Mouse (Mus musculus) c-Kit-negative CD71-positive TER-119-positive erythroid progenitor cells, embryonic 14.5 days (primary cell): ENCODE results near the gene Csta1.
"Not testable (repeated sequence)": the region's sequence is repeated elsewhere in the genome, so short reads cannot be mapped to it uniquely, and the experiment has no call there.

Experiments used
- DNase-seq: peaks from one replicate; pipeline ENCODE4 v3.0.0-alpha.2; 2013; ENCODE audit warnings: low read depth, low spot score

Csta1 gene

DNA sequence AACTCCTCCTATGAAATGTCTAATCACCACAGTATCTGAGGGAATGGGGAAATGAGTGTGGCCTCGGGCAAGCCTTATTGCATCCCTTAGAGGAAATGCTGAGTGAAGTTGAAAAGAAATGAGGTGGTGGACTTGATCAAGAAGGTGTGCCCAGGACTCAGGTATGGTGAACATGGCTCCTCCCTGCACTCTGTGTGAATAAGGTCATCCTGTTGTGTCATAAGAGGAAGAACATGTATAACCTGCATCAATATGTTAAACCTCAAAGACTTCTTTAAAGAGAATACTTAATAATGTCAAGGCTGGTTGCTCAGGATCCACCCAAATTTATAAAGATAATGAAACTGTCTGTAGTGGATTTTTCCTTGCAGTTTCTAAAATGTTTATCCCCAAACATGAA lies at the start of gene Csta1:
Csta1 (minus strand) TSS at position 101 of the 400 bp plus-strand sequence.
- DNase-seq: no peak

- DNase-seq: no peak
Measured at GRCm38 (mm10) chr16:36179910-36180309, 48.9 kb upstream of the Csta1 start.

- DNase-seq: no peak
Measured at GRCm38 (mm10) chr16:36176108-36176507, 45.1 kb upstream of the Csta1 start.

DNA sequence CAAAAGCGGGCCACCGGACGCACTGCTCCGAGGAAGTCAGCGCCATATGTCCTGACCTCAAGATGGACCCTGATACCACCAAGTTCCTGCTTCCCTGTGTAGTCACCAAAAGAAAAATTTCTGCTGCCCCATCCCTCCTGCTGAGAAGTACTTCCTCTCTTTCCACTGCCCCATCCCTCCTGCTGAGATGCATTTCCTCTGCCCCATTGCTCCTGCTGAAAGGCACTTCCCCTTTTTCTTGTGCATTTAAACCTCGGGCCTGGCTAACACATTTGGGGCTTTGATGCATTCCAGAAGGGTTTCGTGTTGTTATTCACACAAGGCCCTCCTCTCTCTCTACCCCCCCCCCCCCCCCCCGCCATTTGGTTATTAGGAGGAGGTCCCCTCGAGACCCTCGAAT lies 36.8 kb upstream of the Csta1 start:
- not testable (repeated sequence) for DNase-seq

GRCm38 (mm10) chr16:36156402-36156975 lies 25.4 kb upstream of the Csta1 start, which contains the start of gene Stfa2l1:
TSS of gene Stfa2l1 (plus strand) at chr16:36156811.
- no peak for DNase-seq

GRCm38 (mm10) chr16:36138201-36138600 lies 7.2 kb upstream of the Csta1 start:
- no peak for DNase-seq

DNA sequence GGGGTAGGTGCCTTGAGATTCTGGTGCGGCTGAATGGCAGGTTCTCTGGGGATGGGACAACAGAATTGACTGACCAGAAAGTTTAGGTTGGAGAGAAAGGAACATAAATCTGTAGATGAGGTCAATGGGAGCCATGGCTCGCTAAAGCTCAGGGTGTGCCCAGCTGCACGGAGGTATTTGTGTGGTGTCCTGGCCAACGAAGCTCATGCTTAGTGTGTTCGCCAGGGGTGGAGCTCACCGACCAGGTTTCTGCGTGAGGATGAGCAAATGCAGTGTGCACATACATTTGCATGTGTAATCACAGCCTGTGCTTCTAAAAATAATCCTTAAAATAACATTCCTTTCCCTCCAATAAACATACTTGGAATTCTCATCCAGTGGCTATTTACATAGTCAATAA lies 2.9 kb downstream of the Csta1 start:
- no peak for DNase-seq

- DNase-seq: not testable (repeated sequence)
Measured at GRCm38 (mm10) chr16:36115751-36116150, 15.3 kb downstream of the Csta1 start.

- not testable (repeated sequence) for DNase-seq
Measured at GRCm38 (mm10) chr16:36111486-36111885, 19.6 kb downstream of the Csta1 start.

- DNase-seq: no peak
Measured at GRCm38 (mm10) chr16:36102211-36102610, 28.8 kb downstream of the Csta1 start.

DNA sequence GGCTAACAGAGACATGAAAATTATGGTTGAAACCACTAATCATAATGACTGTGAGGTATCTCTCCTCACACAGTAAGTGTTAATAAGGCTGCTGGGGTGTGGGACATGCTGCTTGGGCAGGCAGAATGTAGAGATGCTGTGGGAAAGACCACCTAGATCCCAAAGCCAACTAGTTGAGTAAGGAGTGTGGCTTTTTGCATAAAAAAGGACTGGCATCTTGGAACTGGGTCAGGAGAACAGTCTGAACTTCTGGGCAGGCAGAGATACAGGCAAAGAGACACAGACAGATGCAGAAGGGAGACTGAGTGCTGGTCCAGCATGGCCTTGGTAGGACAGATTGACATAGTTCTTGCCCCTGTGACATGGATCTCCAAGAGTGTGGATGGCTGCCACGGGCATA lies 29.5 kb downstream of the Csta1 start:
- DNase-seq: no peak

- not testable (repeated sequence) for DNase-seq
Measured at GRCm38 (mm10) chr16:36097813-36098499, 33.1 kb downstream of the Csta1 start.

- DNase-seq: no peak
Measured at GRCm38 (mm10) chr16:36094079-36094478, 37.0 kb downstream of the Csta1 start.

GRCm38 (mm10) chr16:36090785-36091509 lies 40.1 kb downstream of the Csta1 start:
- no peak for DNase-seq

DNA sequence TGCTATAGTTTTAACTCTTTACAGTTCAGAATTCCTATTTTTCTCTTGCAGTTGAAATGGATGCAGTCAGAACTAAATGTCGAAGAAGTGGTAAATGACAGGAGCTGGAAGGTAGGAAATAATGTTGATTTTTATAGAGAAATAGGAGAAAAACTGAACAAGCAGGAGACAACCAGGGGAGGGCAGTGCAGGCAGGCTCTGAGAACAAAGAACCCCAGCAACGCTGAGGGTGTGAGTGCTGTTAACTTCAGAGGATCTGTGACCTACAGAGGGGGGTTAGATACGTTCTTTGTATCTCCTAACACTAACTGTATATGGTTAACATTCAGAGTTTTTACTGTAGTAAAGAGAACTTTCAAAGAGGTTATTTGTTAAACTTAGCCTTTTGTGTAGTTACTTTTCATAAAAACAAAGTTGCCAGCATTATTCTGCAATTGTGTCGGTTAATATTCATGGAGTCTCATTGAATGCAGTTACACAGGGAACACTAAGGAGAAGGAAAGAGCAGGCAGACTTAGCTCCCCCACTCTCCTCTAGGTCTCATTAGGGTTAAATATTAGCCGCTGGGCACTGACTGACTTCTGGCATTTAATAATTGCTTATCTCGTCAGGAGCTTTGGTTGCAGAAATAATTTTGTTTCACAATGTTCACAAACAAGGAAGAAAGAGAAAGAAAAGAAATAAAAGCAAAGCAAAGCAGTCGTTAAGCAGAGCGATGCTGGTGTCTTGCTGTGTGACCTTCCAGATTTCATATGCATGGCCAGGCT lies 41.0 kb downstream of the Csta1 start:
- DNase-seq: no peak

GRCm38 (mm10) chr16:36089065-36089464 lies 42.0 kb downstream of the Csta1 start:
- DNase-seq: no peak

GRCm38 (mm10) chr16:36087846-36088245 lies 43.2 kb downstream of the Csta1 start:
- DNase-seq: no peak

DNA sequence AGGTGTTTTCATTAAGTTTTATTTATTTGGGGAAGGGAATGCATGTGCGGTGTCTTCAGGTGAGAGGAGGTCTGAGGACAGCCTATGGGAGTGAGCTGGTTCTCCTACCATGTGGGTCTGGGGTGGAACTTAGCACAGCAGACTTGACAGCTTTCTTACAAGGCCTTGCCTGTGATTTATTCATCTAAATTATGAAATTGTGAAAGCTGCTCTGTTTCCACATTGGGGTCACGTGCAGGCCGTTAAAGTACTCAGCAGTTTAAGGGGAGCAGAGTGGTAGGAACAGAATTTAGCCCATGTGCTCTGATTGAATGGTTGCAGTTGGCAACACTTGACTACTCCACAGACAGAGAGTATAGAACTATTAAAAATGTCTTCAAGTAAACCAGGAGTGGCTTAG lies 51.1 kb downstream of the Csta1 start:
- no peak for DNase-seq

- no peak for DNase-seq
Measured at GRCm38 (mm10) chr16:36074772-36075171, 56.3 kb downstream of the Csta1 start.

- no peak for DNase-seq
Measured at GRCm38 (mm10) chr16:36072410-36073011, 58.5 kb downstream of the Csta1 start.
